In genomic region chr16:23592501-23592900, GRCm38 (mm10) we compare ENCODE assay signal across 22 mouse cellular contexts.
DNase-seq lines count a peak whose midpoint lies in the region; ATAC-seq lines count a peak whose summit lies in the region.
"Had no signal": no experiment of that assay in that cellular context is flagged by ENCODE, and none has a peak within 500 bp of the region (broad histone marks: within the 10 kb centered on the region; RNA-seq: fewer than 3 reads in every experiment).

No protein-coding gene starts in this region.

- H3K4me2 ChIP-seq in midbrain, embryonic 16.5 days (ENCODE audit: low read length), result no peak overlapping the region
- H3K4me2 ChIP-seq: embryonic facial prominence, embryonic 13.5 days; embryonic facial prominence, embryonic 15.5 days; forebrain, embryonic 12.5 days had no signal

- no peaks in the 10 kb centered on the region for H3K27me3 ChIP-seq in midbrain, embryonic 16.5 days (ENCODE audit: control insufficient read depth, insufficient read depth, low read depth, low read length)
- H3K27me3 ChIP-seq: embryonic facial prominence, embryonic 13.5 days; embryonic facial prominence, embryonic 15.5 days had no signal

- no peaks in the 10 kb centered on the region for H3K36me3 ChIP-seq in macrophage (ENCODE audit: inconsistent target)
- H3K36me3 ChIP-seq in midbrain, embryonic 16.5 days (ENCODE audit: control insufficient read depth, insufficient read depth, low read length), result no peaks in the 10 kb centered on the region
- H3K36me3 ChIP-seq: embryonic facial prominence, embryonic 13.5 days; embryonic facial prominence, embryonic 15.5 days; forebrain, embryonic 10.5 days; forebrain, embryonic 12.5 days had no signal

- H3K79me2 ChIP-seq in macrophage (ENCODE audit: inconsistent target), result no peaks in the 10 kb centered on the region

- no peak for ATAC-seq in midbrain, embryonic 16.5 days
- ATAC-seq: forebrain, embryonic 14.5 days had no signal

- H3K9ac ChIP-seq in midbrain, embryonic 16.5 days (ENCODE audit: low read depth, low read length), result no peak overlapping the region
- H3K9ac ChIP-seq: embryonic facial prominence, embryonic 13.5 days; embryonic facial prominence, embryonic 15.5 days; forebrain, embryonic 12.5 days had no signal

- H3K4me1 ChIP-seq in midbrain, embryonic 16.5 days (ENCODE audit: control insufficient read depth, insufficient read depth, low read length), result no peaks in the 10 kb centered on the region
- H3K4me1 ChIP-seq: embryonic facial prominence, embryonic 13.5 days; embryonic facial prominence, embryonic 15.5 days had no signal

- peak overlapping the region; percentile 81 for H3K27ac ChIP-seq in macrophage
- H3K27ac ChIP-seq in midbrain, embryonic 16.5 days (ENCODE audit: low read length), result no peak overlapping the region
- H3K27ac ChIP-seq: embryonic facial prominence, embryonic 13.5 days; embryonic facial prominence, embryonic 15.5 days; forebrain, embryonic 10.5 days; forebrain, embryonic 12.5 days had no signal

- peak; percentile 8 to 48 for DNase-seq in heart, adult 18-20 months
- DNase-seq in heart, postnatal 36 days, result no peak
- peak; percentile 11 for DNase-seq in kidney, adult 9 months
- no peak for DNase-seq in kidney, postnatal 14 days
- DNase-seq: adrenal gland, adult 2 months; adrenal gland, postnatal 10 days; adrenal gland, postnatal 25 days; cerebellum, adult 11 months; cerebellum, adult 18-20 months; cerebellum, adult 8-10 months; cerebellum, adult 9-11 months; cerebellum, postnatal 14 days; cerebellum, postnatal 36 days; embryo, embryonic 11 days had no signal

- intact Hi-C loops in heart, postnatal 36 days (cut with DNase I), result no loop called here

- no peak overlapping the region for H3K4me3 ChIP-seq in macrophage (ENCODE audit: inconsistent target)
- H3K4me3 ChIP-seq in midbrain, embryonic 16.5 days (ENCODE audit: low read depth, low read length), result no peak overlapping the region
- H3K4me3 ChIP-seq: embryonic facial prominence, embryonic 13.5 days; embryonic facial prominence, embryonic 15.5 days; erythroblast, embryonic 14.5 days; forebrain, embryonic 10.5 days; forebrain, embryonic 12.5 days had no signal

- H3K9me3 ChIP-seq in midbrain, embryonic 16.5 days (replicated peaks; ENCODE audit: control insufficient read depth, low read length, poor library complexity, severe bottlenecking), result peaks cover 6% of the 10 kb centered on the region; the same call in 1 of the 2 replicates

Comparison
In these comparisons a context has a peak if more than half of its experiments do, and no peak if none do; other contexts are left out.
1. DNase-seq: peak in heart, adult 18-20 months (2 of 2) and kidney, adult 9 months (single experiment); none in heart, postnatal 36 days (0 of 2) and kidney, postnatal 14 days (single experiment).